Mouse (Mus musculus): Measurements from ENCODE around the gene Stap2. TPM values are rescaled to one million over a fixed set of nuclear protein-coding genes. Genes with fewer than 3 reads are reported as not detected.
A peak's percentile ranks its signal among the peaks of the same experiment; 100 is the strongest.

Gene Stap2
- polyA plus RNA-seq, 1 experiment: not detected

DNA sequence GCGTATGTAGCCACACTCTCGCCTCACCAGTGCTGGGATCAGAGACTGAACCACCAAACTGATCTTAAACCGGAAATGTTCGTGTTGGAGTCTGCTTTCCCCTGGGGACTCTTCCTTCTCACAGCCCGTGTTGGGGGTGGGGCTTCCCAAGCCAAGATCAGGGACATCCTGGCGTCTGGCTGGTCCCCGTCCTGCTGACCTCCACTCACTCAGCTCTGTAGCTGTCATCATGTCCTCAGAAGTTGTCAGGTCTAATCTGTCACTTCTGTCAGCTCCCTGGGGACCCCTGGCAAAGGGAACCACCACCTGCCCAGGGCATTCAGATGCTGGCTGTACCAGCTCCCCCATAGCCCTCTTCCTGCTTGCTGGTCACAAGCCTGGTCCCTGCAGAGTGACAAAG, 37.2 kb downstream of the Stap2 start:
- Histone ChIP-seq H3K9me3 (ENCODE audit: control insufficient read depth, low read length) (no peaks in the 10 kb centered on the region; the same call in 1 of the 2 replicates), H3K4me3 (replicated peaks) (no peak overlapping the region), H3K27me3 (ENCODE audit: control insufficient read depth) (peaks cover 41% of the 10 kb centered on the region), H3K36me3 (ENCODE audit: control insufficient read depth) (peaks cover 49% of the 10 kb centered on the region), H3K4me1 (ENCODE audit: control insufficient read depth) (no peaks in the 10 kb centered on the region)
- TF ChIP-seq GATA1 (IDR thresholded peaks at IDR 0.05; ENCODE audit: low read length) (no peak), TAL1 (IDR thresholded peaks at IDR 0.05; ENCODE audit: low read length) (no peak)

DNA sequence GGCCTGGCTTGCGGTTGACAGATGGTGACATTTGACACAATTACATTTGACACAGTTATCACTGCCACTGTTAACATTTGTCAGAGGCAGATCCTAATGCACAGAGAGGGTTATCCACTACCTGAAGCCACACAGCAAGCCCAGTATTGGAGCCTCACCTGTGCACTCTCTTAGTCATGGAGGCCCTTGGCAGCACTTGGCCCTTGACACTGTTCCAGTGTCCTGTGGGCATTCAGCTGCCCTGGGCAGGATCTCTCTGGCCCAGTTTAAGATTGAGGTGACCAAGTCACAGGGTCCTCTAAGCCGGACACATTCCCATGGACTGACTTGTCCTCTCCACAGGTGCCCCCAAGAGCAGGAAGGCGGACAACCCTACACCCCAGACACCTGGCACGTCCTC, 38.2 kb downstream of the Stap2 start:
- Histone ChIP-seq H3K4me3 (replicated peaks) (no peak overlapping the region), H3K36me3 (ENCODE audit: control insufficient read depth) (peaks cover 56% of the 10 kb centered on the region), H3K9me3 (ENCODE audit: control insufficient read depth, low read length) (no peaks in the 10 kb centered on the region; the same call in 1 of the 2 replicates), H3K27me3 (ENCODE audit: control insufficient read depth) (peaks cover 34% of the 10 kb centered on the region), H3K4me1 (ENCODE audit: control insufficient read depth) (no peaks in the 10 kb centered on the region)
- no peak for TF ChIP-seq GATA1 (IDR thresholded peaks at IDR 0.05; ENCODE audit: low read length)
- no peak for TF ChIP-seq TAL1 (IDR thresholded peaks at IDR 0.05; ENCODE audit: low read length)

DNA sequence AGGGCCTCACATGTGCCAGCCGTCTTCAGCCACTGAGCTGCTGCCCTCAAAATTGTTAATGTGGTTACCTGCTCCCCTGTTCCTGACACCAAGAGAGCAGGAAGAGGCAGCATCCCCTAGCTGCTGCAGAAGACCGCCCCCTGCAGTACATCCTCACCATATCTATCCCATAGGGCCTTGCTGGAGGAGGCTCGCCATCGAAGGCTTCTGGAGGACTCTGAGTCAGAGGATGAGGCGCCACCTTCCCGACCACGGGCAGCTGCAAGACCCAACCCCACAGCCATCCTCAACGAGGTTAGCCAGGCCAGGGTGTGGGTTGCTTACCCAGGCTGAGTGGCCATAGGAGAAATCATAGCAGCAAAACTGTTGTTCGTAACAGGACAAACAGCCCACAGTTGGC, 40.4 kb downstream of the Stap2 start:
- TF ChIP-seq TAL1 (IDR thresholded peaks at IDR 0.05; ENCODE audit: low read length) (no peak), GATA1 (IDR thresholded peaks at IDR 0.05; ENCODE audit: low read length) (no peak)
- peaks cover 78% of the 10 kb centered on the region for H3K36me3 ChIP-seq (ENCODE audit: control insufficient read depth)
- peaks cover 10% of the 10 kb centered on the region for H3K4me1 ChIP-seq (ENCODE audit: control insufficient read depth)
- H3K9me3 ChIP-seq (ENCODE audit: control insufficient read depth, low read length): no peaks in the 10 kb centered on the region
- peaks cover 13% of the 10 kb centered on the region for H3K27me3 ChIP-seq (ENCODE audit: control insufficient read depth)
- H3K4me3 ChIP-seq (replicated peaks): no peak overlapping the region

DNA sequence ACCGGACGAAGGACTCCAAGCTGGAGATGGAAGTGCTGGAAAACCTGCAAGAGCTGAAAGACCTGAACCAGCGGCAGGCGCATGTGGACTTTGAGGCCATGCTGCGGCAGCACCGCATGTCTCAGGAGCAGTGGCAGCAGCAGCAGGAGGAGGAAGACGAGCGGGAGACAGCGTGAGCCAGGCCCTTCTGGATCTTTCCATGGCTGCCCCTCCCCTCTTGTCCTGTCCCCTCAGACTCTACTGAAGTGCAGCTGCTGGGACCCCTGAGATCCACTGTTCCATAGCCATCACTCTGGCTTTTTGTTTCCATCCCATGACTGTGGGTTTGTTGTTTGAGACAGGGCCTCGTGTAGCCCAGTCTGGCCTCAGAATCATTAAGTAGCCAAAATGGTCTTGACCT, 40.9 kb downstream of the Stap2 start:
- Histone ChIP-seq H3K4me3 (replicated peaks) (no peak overlapping the region), H3K27me3 (ENCODE audit: control insufficient read depth) (peaks cover 8% of the 10 kb centered on the region), H3K9me3 (ENCODE audit: control insufficient read depth, low read length) (no peaks in the 10 kb centered on the region), H3K36me3 (ENCODE audit: control insufficient read depth) (peaks cover 78% of the 10 kb centered on the region), H3K4me1 (ENCODE audit: control insufficient read depth) (peaks cover 15% of the 10 kb centered on the region)
- TF ChIP-seq TAL1 (IDR thresholded peaks at IDR 0.05; ENCODE audit: low read length) (no peak), GATA1 (IDR thresholded peaks at IDR 0.05; ENCODE audit: low read length) (no peak)

DNA sequence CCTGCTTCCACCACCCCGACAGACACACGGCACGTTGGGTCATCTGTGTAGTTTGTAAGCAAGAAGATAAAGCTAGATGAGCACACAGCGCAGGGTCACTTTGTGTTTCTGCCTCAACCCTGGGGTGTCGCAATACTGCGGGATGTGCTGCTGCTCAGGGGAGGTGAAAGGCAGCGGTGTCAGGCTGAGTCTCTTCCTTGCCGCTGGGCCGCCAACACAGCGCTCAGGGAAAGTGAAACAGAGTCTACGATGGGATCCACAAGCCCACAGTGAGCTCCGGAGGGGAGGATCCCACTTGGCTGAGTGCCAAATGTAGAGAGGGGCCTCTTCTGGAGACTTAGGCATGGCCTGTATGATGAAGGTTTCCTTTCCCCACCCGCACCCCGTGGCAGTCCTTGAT, 42.2 kb downstream of the Stap2 start:
- peaks cover 24% of the 10 kb centered on the region for H3K4me1 ChIP-seq (ENCODE audit: control insufficient read depth)
- H3K9me3 ChIP-seq (ENCODE audit: control insufficient read depth, low read length): no peaks in the 10 kb centered on the region
- no peaks in the 10 kb centered on the region for H3K27me3 ChIP-seq (ENCODE audit: control insufficient read depth)
- TF ChIP-seq TAL1 (IDR thresholded peaks at IDR 0.05; ENCODE audit: low read length): no peak
- TF ChIP-seq GATA1 (IDR thresholded peaks at IDR 0.05; ENCODE audit: low read length): no peak
- H3K4me3 ChIP-seq (replicated peaks): no peak overlapping the region
- H3K36me3 ChIP-seq (ENCODE audit: control insufficient read depth): peaks cover 75% of the 10 kb centered on the region

DNA sequence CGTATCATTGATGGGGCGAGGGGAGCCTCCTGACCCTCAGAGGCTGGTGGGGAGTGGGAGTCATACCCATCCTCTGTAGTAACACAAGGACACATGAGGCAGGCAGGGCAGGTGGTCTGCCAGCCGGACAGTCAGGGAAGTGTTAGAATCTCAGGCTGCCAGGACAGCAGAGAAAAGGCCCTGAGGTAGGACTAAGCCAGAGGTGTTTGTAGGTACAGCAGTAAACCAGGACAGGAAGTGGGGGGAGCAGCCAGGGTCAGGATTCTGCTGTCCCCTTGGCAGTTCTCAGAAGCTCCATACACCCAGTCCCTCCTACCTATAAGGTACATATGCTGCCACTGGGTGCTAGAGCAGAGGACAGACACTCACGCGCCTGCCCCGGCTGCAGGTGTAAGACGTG, 43.8 kb downstream of the Stap2 start:
- TF ChIP-seq TAL1 (IDR thresholded peaks at IDR 0.05; ENCODE audit: low read length) (no peak), GATA1 (IDR thresholded peaks at IDR 0.05; ENCODE audit: low read length) (no peak)
- Histone ChIP-seq H3K27me3 (ENCODE audit: control insufficient read depth) (no peaks in the 10 kb centered on the region), H3K4me1 (ENCODE audit: control insufficient read depth) (peaks cover 36% of the 10 kb centered on the region), H3K36me3 (ENCODE audit: control insufficient read depth) (peaks cover 60% of the 10 kb centered on the region), H3K4me3 (replicated peaks) (no peak overlapping the region), H3K9me3 (ENCODE audit: control insufficient read depth, low read length) (no peaks in the 10 kb centered on the region)

DNA sequence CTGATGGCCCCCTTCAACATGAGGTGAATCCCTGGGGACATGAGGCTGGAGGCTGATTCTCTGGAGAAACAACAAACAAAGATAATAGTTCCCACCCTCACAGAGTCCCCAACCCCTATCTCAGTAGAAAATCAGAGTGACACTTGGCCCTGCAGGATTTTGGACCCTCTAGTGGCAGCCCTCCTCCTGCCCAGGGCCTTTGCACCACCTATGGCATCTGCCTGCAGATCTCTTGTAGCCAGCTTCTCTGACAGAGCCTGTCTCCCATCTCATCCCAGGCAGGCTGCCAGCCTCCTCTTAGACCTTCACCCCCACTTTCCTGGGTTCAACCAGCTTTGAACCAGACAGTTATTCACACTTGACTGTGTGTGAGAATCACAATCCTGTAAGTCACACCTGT, 44.6 kb downstream of the Stap2 start:
- no peak overlapping the region for H3K4me3 ChIP-seq (replicated peaks)
- no peaks in the 10 kb centered on the region for H3K9me3 ChIP-seq (ENCODE audit: control insufficient read depth, low read length)
- H3K36me3 ChIP-seq (ENCODE audit: control insufficient read depth): peaks cover 53% of the 10 kb centered on the region
- TF ChIP-seq TAL1 (IDR thresholded peaks at IDR 0.05; ENCODE audit: low read length): no peak
- TF ChIP-seq GATA1 (IDR thresholded peaks at IDR 0.05; ENCODE audit: low read length): no peak
- peaks cover 3% of the 10 kb centered on the region for H3K27me3 ChIP-seq (ENCODE audit: control insufficient read depth)
- H3K4me1 ChIP-seq (ENCODE audit: control insufficient read depth): peaks cover 45% of the 10 kb centered on the region

DNA sequence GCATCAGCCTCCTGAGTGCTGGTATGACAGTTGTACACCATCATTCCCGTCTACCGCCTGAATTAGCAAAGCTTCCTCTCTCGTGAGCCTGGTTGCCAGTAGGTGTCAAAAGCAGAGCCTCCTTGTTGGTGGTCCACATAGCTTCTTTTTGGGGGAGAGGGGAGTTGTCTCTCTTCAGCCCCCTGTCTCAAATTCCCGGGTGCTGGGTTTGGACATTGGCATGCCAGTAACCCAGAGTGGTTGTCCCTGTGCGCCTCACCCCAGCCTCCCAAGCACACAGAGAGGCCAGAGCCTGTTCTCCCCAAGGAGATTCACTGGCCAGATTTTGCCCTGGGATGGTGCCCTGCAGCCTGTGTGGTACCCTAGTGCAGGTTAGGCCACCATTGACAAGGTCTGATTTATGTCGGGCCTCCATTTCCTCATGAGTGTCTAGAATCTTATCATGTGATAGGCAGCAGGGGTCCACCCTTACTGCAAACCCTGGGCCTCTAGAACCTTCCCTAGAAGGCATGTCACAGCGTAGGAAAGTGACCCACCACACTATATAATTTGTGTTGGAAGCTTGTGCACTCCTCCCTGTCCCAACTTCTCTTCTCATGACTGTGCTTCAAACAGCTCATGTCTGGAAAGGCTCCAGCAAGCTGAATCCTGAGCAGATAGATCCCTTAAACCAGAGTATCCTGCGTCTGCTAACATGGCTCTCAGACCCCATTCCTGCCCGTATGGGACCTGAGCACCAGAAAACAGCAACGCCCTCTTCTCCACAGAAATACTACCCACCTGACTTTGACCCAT, 45.2 kb downstream of the Stap2 start:
- H3K4me3 ChIP-seq (replicated peaks): peak overlapping the region; percentile 66
- H3K36me3 ChIP-seq (ENCODE audit: control insufficient read depth): peaks cover 48% of the 10 kb centered on the region
- no peaks in the 10 kb centered on the region for H3K9me3 ChIP-seq (ENCODE audit: control insufficient read depth, low read length)
- H3K27me3 ChIP-seq (ENCODE audit: control insufficient read depth): peaks cover 4% of the 10 kb centered on the region
- TF ChIP-seq GATA1 (IDR thresholded peaks at IDR 0.05; ENCODE audit: low read length) (no peak), TAL1 (IDR thresholded peaks at IDR 0.05; ENCODE audit: low read length) (no peak)
- H3K4me1 ChIP-seq (ENCODE audit: control insufficient read depth): peaks cover 46% of the 10 kb centered on the region

DNA sequence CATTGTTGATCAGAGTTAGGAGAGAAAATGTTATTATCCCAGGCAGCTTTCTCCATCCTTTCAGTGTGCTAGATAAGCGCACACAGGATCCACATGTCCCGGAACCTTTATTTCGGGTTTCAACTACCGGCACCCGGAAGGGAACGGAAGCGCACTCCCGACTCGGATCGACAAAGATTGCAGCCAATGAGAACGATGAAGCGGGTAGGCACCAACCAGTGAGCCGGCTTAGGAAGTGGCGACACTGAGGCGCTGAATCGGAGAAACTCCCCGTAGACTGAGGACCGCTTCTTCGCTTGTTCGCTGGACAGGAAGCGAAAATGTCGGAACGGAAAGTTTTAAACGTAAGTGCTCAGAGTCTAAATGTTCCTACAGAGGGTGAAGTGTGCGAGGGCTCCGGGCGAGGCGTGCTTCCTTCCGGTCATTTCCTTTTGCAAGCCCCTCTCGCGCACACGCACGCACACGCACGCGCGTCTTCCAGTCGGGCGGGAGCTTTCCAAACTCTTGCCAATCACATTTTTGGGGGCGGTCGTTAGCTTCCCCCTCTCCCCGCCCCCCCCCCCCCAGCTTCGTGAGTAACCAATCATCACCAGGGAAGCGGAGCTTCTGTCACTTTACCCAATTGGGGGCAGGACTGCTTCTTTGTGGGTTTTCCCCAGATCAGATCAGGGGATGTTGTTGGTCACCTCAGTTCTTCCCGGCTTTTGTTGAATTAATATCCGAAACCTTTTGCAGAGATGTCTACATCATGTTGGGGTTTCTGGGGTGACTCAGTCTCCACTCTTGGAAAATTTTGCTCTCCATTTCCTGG, 46.3 kb downstream of the Stap2 start, which contains the start of gene Yju2:
Gene Yju2, plus strand, starts transcription at position 182 of the 811 bp plus-strand sequence.
- Histone ChIP-seq H3K4me3 (replicated peaks) (peak within 1 kb of the TSS; percentile 66), H3K36me3 (ENCODE audit: control insufficient read depth) (peaks cover 38% of the 10 kb centered on the region), H3K9me3 (ENCODE audit: control insufficient read depth, low read length) (no peaks in the 10 kb centered on the region), H3K27me3 (ENCODE audit: control insufficient read depth) (peaks cover 13% of the 10 kb centered on the region), H3K4me1 (ENCODE audit: control insufficient read depth) (peaks cover 46% of the 10 kb centered on the region)
- TF ChIP-seq TAL1 (IDR thresholded peaks at IDR 0.05; ENCODE audit: low read length): no peak
- TF ChIP-seq GATA1 (IDR thresholded peaks at IDR 0.05; ENCODE audit: low read length): no peak
